Mouse (Mus musculus) CD8-positive naive resting alpha-beta T cell, adult 57 days (primary cell): ENCODE measurements around the gene En1. TPM values are rescaled to one million over a fixed set of nuclear protein-coding genes. Genes with fewer than 3 reads are reported as not detected.

Source experiments
- total RNA-seq: library from RNA; stranded (reverse); gene quantifications from one replicate; pipeline ENCODE4 v1.2.4, GENCODE M21; 2023

Gene En1
- not detected for total RNA-seq

DNA sequence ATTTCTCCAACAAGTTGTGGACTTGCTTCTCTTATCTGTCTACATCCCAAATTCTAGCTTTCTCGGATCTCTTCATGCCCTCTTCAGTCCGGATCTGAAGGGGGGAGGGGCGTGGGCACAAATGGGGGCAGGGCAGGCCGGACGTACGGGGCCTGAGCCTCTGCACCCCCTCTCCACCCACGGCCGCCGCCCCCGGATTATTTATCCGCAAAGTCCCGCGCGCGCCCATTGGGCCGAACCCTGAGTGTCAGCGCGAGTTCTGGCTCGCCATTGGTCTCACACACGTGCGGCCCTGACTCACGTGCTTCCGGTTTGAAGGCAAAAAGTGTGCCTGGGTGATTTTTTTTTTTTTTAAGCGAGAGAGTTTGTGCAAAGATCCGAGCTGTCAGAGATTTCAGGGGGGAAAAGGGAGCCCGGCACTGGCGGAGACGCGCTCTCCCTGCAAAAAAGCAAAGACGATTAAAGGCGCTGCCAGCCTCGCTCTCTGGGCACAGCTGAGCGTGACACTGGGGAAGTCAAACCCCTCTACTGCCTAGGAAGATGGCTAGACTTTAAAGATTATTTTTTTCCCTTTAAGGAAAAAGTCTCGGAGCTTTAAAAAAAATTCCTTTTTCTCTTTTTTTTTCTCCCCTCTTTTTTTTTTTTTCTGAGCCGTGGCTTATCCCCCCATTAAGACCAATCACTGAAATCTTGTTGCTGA is at the start of gene En1:
Gene En1, plus strand, starts transcription at position 388 of the 700 bp plus-strand sequence.

Other genes starting within 250 kb of the En1 start
- not detected for gene Marco, start 97.4 kb upstream of the En1 start, total RNA-seq